Mouse (Mus musculus) heart, adult 2 months (tissue): Measurements from ENCODE around the gene Fam129b.

Experiments
- CTCF ChIP-seq: fragments of 200-600 bp; IDR thresholded peaks from 2 replicates; pipeline ENCODE4 v1.8.1; 2022; ENCODE audit warnings: antibody characterized with exemption, mild to moderate bottlenecking, moderate library complexity
- EP300 ChIP-seq: fragments of 200-500 bp; IDR thresholded peaks from 2 replicates; pipeline ENCODE4 v1.6.1; 2011; ENCODE audit warnings: low read depth, low read length, control low read depth; ENCODE audit not compliant: insufficient read depth
- POLR2A ChIP-seq: fragments of 200-500 bp; IDR thresholded peaks from 2 replicates; pipeline ENCODE4 v1.6.1; 2011; ENCODE audit warnings: mild to moderate bottlenecking, low read depth, low read length, control low read depth; ENCODE audit not compliant: insufficient read depth

GRCm38 (mm10) chr2:32960273-32960672 lies 84.4 kb downstream of the Fam129b start:
- no peak for TF ChIP-seq CTCF
- no peak for TF ChIP-seq POLR2A
- no peak for TF ChIP-seq EP300
